Mouse (Mus musculus) lung, postnatal 0 days (tissue): ENCODE measurements around the gene Rxfp4. TPM values are rescaled to one million over a fixed set of nuclear protein-coding genes. Genes with fewer than 3 reads are reported as not detected.

ENCODE experiments used
- ATAC-seq: fragments of 200-750 bp; cut with Nextera tagmentation; 2 replicates; pipeline ENCODE4 v1.8.0; 2017; ENCODE audit warnings: moderate library complexity
- DNase-seq: peaks from one replicate; pipeline ENCODE4 v3.0.0-alpha.2; 2016; ENCODE audit warnings: low spot score
- H3K27ac ChIP-seq: fragments of 300-500 bp; sonication (generic); 2 replicates; pipeline ENCODE4 v1.5.1; 2014; ENCODE audit warnings: antibody characterized with exemption, mild to moderate bottlenecking, low read length, mixed read lengths
- H3K27me3 ChIP-seq: fragments of 300-500 bp; sonication (generic); replicated peaks from 2 replicates; pipeline ENCODE4 v1.6.1; 2014; ENCODE audit warnings: low read length, mixed read lengths; ENCODE audit not compliant: insufficient read depth
- H3K36me3 ChIP-seq: fragments of 300-500 bp; sonication (generic); 2 replicates; pipeline ENCODE4 v1.6.1; 2014; ENCODE audit warnings: low read length, mixed read lengths; ENCODE audit not compliant: insufficient read depth
- H3K4me1 ChIP-seq: fragments of 300-500 bp; sonication (generic); 2 replicates; pipeline ENCODE4 v1.6.1; 2014; ENCODE audit warnings: antibody characterized with exemption, low read depth, low read length, mixed read lengths; ENCODE audit not compliant: insufficient read depth
- H3K4me2 ChIP-seq: fragments of 300-500 bp; sonication (generic); replicated peaks from 2 replicates; pipeline ENCODE4 v1.6.1; 2014; ENCODE audit warnings: low read depth, mild to moderate bottlenecking, low read length, moderate library complexity, mixed read lengths
- H3K4me3 ChIP-seq: fragments of 300-500 bp; sonication (generic); 2 replicates; pipeline ENCODE4 v1.5.1; 2014; ENCODE audit warnings: low read depth, low read length
- H3K9ac ChIP-seq: fragments of 300-500 bp; sonication (generic); replicated peaks from 2 replicates; pipeline ENCODE4 v1.6.1; 2014; ENCODE audit warnings: low read depth, mild to moderate bottlenecking
- H3K9me3 ChIP-seq: fragments of 300-500 bp; sonication (generic); 2 replicates; pipeline ENCODE4 v1.6.1; 2016; ENCODE audit warnings: low read length, mixed read lengths
- CTCF ChIP-seq: IDR thresholded peaks from 2 replicates; pipeline ENCODE4 v1.5.1; 2016; ENCODE audit warnings: antibody characterized with exemption, mild to moderate bottlenecking
- EP300 ChIP-seq: IDR thresholded peaks from 2 replicates; pipeline ENCODE4 v1.6.1; 2016; ENCODE audit warnings: antibody characterized with exemption, mild to moderate bottlenecking, control low read depth
- WGBS: fragments of 180-500 bp; shearing (Covaris S2); extraction: QIAGEN DNeasy Blood & Tissue Kit; methylation state at CpG from one replicate; pipeline ENCODE4 v1.1.7; 2014; 5-methylcytosine and 5-hydroxymethylcytosine counted together
- polyA plus RNA-seq: library from polyadenylated mRNA; unstranded; fragments of >200 nt; fragmentation: Nextera tagmentation; extraction: Ambion mirVana; gene quantifications from 2 replicates; pipeline ENCODE4 v1.2.1, GENCODE M21; 2015

Gene Rxfp4
- polyA plus RNA-seq, 1 experiment from 2014 or later, result 0.92 TPM

GRCm38 (mm10) chr3:88604863-88605262 lies 48.1 kb downstream of the Rxfp4 start:
- H3K9ac ChIP-seq, result no peak overlapping the region
- no peaks in the 10 kb centered on the region for H3K36me3 ChIP-seq
- ATAC-seq (no peak), DNase-seq (no peak)
- no peak for TF ChIP-seq CTCF
- no peak for TF ChIP-seq EP300
- H3K4me2 ChIP-seq, result no peak overlapping the region
- no peak overlapping the region for H3K4me3 ChIP-seq
- H3K4me1 ChIP-seq, result no peaks in the 10 kb centered on the region; the same call in none of the 2 replicates
- H3K9me3 ChIP-seq, result no peaks in the 10 kb centered on the region
- 95% methylated on average over 7 of the region's 7 CpGs for WGBS
- no peaks in the 10 kb centered on the region for H3K27me3 ChIP-seq
- no peak overlapping the region for H3K27ac ChIP-seq

GRCm38 (mm10) chr3:88603714-88604161 lies 49.2 kb downstream of the Rxfp4 start:
- TF ChIP-seq EP300 (peak; percentile 96), CTCF (peak; percentile 91)
- Histone ChIP-seq H3K27me3 (no peaks in the 10 kb centered on the region), H3K9ac (no peak overlapping the region), H3K36me3 (no peaks in the 10 kb centered on the region), H3K4me3 (no peak overlapping the region), H3K9me3 (no peaks in the 10 kb centered on the region), H3K4me1 (no peaks in the 10 kb centered on the region; the same call in none of the 2 replicates), H3K27ac (peak overlapping the region; percentile 47; the same call in 1 of the 2 replicates), H3K4me2 (no peak overlapping the region)
- DNase-seq (peak; percentile 94), ATAC-seq (peak; percentile 86)
- WGBS, result 19% methylated on average over 6 of the region's 6 CpGs

GRCm38 (mm10) chr3:88602466-88602865 lies 50.5 kb downstream of the Rxfp4 start:
- no peaks in the 10 kb centered on the region for H3K9me3 ChIP-seq
- no peak for DNase-seq
- 68% methylated on average over 4 of the region's 4 CpGs for WGBS
- no peak for TF ChIP-seq CTCF
- no peak for TF ChIP-seq EP300
- no peak overlapping the region for H3K4me2 ChIP-seq
- no peaks in the 10 kb centered on the region for H3K27me3 ChIP-seq
- H3K9ac ChIP-seq, result no peak overlapping the region
- no peaks in the 10 kb centered on the region; the same call in none of the 2 replicates for H3K4me1 ChIP-seq
- no peak for ATAC-seq
- H3K4me3 ChIP-seq, result no peak overlapping the region
- no peaks in the 10 kb centered on the region for H3K36me3 ChIP-seq
- no peak overlapping the region for H3K27ac ChIP-seq

Other genes with a start within 250 kb of the Rxfp4 start
- gene Pmf1, start 242.8 kb downstream of the Rxfp4 start, polyA plus RNA-seq, result 27.9 and 30.6 TPM in 2 replicates
- gene Slc25a44, start 228.0 kb downstream of the Rxfp4 start, polyA plus RNA-seq, result 9.3 and 11.3 TPM in 2 replicates
- gene Sema4a, start 192.0 kb downstream of the Rxfp4 start, polyA plus RNA-seq, result 9.0 and 9.2 TPM in 2 replicates
- gene Lmna, start 143.2 kb downstream of the Rxfp4 start, polyA plus RNA-seq, result 185 and 216 TPM in 2 replicates
- 2.6 and 3.4 TPM in 2 replicates for gene Mex3a, start 120.7 kb downstream of the Rxfp4 start, polyA plus RNA-seq
- gene Rab25, start 104.8 kb downstream of the Rxfp4 start, polyA plus RNA-seq, result 61.4 and 61.8 TPM in 2 replicates
- gene Lamtor2, start 100.1 kb downstream of the Rxfp4 start, polyA plus RNA-seq, result 138 and 143 TPM in 2 replicates
- gene Ubqln4, start 99.4 kb downstream of the Rxfp4 start, polyA plus RNA-seq, result 18.4 and 22.6 TPM in 2 replicates
- gene Ssr2, start 77.3 kb downstream of the Rxfp4 start, polyA plus RNA-seq, result 306 and 384 TPM in 2 replicates
- gene Arhgef2, start 47.2 kb downstream of the Rxfp4 start, polyA plus RNA-seq, result 170 and 229 TPM in 2 replicates
- gene Khdc4, start 32.7 kb upstream of the Rxfp4 start, polyA plus RNA-seq, result 42.3 and 49.4 TPM in 2 replicates
- 88.6 and 98.4 TPM in 2 replicates for gene Rit1, start 63.7 kb upstream of the Rxfp4 start, polyA plus RNA-seq
- gene Syt11, start 122.0 kb upstream of the Rxfp4 start, polyA plus RNA-seq, result 4.9 and 5.6 TPM in 2 replicates
- gene Gon4l, start 182.1 kb upstream of the Rxfp4 start, polyA plus RNA-seq, result 4.6 and 5.0 TPM in 2 replicates